Mouse (Mus musculus) embryonic facial prominence, embryonic 14.5 days (tissue): ENCODE data around the gene Rab8b. TPM values are rescaled to one million over a fixed set of nuclear protein-coding genes. Genes with fewer than 3 reads are reported as not detected.
"Not testable (repeated sequence)": the region's sequence is repeated elsewhere in the genome, so short reads cannot be mapped to it uniquely, and the experiment has no call there.

Experiments used
- ATAC-seq: fragments of 200-750 bp; cut with Nextera tagmentation; 2 replicates; pipeline ENCODE4 v1.8.0; 2017; ENCODE audit warnings: low read depth, moderate number of reproducible peaks, moderate TSS enrichment
- DNase-seq: peaks from one replicate; pipeline ENCODE4 v3.0.0-alpha.2; 2015; ENCODE audit warnings: low spot score
- H3K27ac ChIP-seq: fragments of 300-500 bp; sonication (generic); replicated peaks from 2 replicates; pipeline ENCODE4 v1.5.1; 2014; ENCODE audit warnings: low read depth, mild to moderate bottlenecking, low read length, moderate library complexity
- H3K27me3 ChIP-seq: fragments of 300-500 bp; sonication (generic); replicated peaks from 2 replicates; pipeline ENCODE4 v1.6.1; 2014; ENCODE audit warnings: low read length; ENCODE audit not compliant: control insufficient read depth, insufficient read depth
- H3K36me3 ChIP-seq: fragments of 300-500 bp; sonication (generic); 2 replicates; pipeline ENCODE4 v1.6.1; 2014; ENCODE audit warnings: low read length, mixed read lengths; ENCODE audit not compliant: control insufficient read depth, insufficient read depth
- H3K4me1 ChIP-seq: fragments of 300-500 bp; sonication (generic); 2 replicates; pipeline ENCODE4 v1.6.1; 2014; ENCODE audit warnings: antibody characterized with exemption, low read length; ENCODE audit not compliant: control insufficient read depth, insufficient read depth
- H3K4me2 ChIP-seq: fragments of 300-500 bp; sonication (generic); 2 replicates; pipeline ENCODE4 v1.6.1; 2014; ENCODE audit warnings: low read depth, mild to moderate bottlenecking, low read length, moderate library complexity, mixed read lengths
- H3K4me3 ChIP-seq: fragments of 300-500 bp; sonication (generic); 2 replicates; pipeline ENCODE4 v1.5.1; 2014; ENCODE audit warnings: low read depth, mild to moderate bottlenecking, low read length
- H3K9ac ChIP-seq: fragments of 300-500 bp; sonication (generic); 2 replicates; pipeline ENCODE4 v1.6.1; 2014; ENCODE audit warnings: low read depth, mild to moderate bottlenecking, low read length, moderate library complexity, mixed read lengths
- H3K9me3 ChIP-seq: fragments of 300-500 bp; sonication (generic); 2 replicates; pipeline ENCODE4 v1.6.1; 2016; ENCODE audit warnings: low read length; ENCODE audit not compliant: control insufficient read depth
- WGBS: fragments of 180-500 bp; shearing (Covaris S2); extraction: QIAGEN DNeasy Blood & Tissue Kit; methylation state at CpG from one replicate; pipeline ENCODE4 v1.1.7; 2014; 5-methylcytosine and 5-hydroxymethylcytosine counted together
- polyA plus RNA-seq: library from polyadenylated mRNA; unstranded; fragments of >200 nt; fragmentation: Nextera tagmentation; extraction: Ambion mirVana; gene quantifications from 2 replicates; pipeline ENCODE4 v1.2.1, GENCODE M21; 2014

Gene Rab8b
- polyA plus RNA-seq, 1 experiment from 2014 or later = 15.9 TPM

GRCm38 (mm10) chr9:66913254-66913934, 6.1 kb downstream of the Rab8b start:
- not testable (repeated sequence) for ATAC-seq, H3K9ac ChIP-seq, H3K9me3 ChIP-seq, H3K27me3 ChIP-seq, H3K4me3 ChIP-seq, DNase-seq, H3K27ac ChIP-seq, H3K4me2 ChIP-seq, H3K36me3 ChIP-seq
- WGBS = 91% methylated on average over 5 of the region's 5 CpGs
- H3K4me1 ChIP-seq = peaks cover 15% of the 10 kb centered on the region

- DNase-seq (no peak), ATAC-seq (no peak)
- no peak overlapping the region for H3K9ac ChIP-seq
- H3K27ac ChIP-seq = no peak overlapping the region
- H3K4me1 ChIP-seq = peaks cover 6% of the 10 kb centered on the region; the same call in 1 of the 2 replicates
- no peak overlapping the region for H3K4me2 ChIP-seq
- no peaks in the 10 kb centered on the region for H3K27me3 ChIP-seq
- no peak overlapping the region for H3K4me3 ChIP-seq
- H3K9me3 ChIP-seq = no peaks in the 10 kb centered on the region
- no peaks in the 10 kb centered on the region for H3K36me3 ChIP-seq
These were observed 7.2 kb downstream of the Rab8b start for GRCm38 (mm10) chr9:66912304-66912703.

- no peaks in the 10 kb centered on the region for H3K9me3 ChIP-seq
- no peak overlapping the region for H3K9ac ChIP-seq
- no peak overlapping the region for H3K4me2 ChIP-seq
- WGBS = 88% methylated on average over 4 of the region's 5 CpGs
- DNase-seq = no peak
- H3K36me3 ChIP-seq = no peaks in the 10 kb centered on the region
- H3K27me3 ChIP-seq = no peaks in the 10 kb centered on the region
- H3K4me1 ChIP-seq = peaks cover 3% of the 10 kb centered on the region
- H3K4me3 ChIP-seq = no peak overlapping the region
- no peak overlapping the region for H3K27ac ChIP-seq
- ATAC-seq = no peak
These were observed 8.8 kb downstream of the Rab8b start for GRCm38 (mm10) chr9:66910677-66911076.

- Histone ChIP-seq H3K27ac (no peak overlapping the region), H3K4me3 (no peak overlapping the region), H3K27me3 (no peaks in the 10 kb centered on the region), H3K36me3 (no peaks in the 10 kb centered on the region), H3K4me1 (peaks cover 3% of the 10 kb centered on the region), H3K9ac (no peak overlapping the region), H3K4me2 (no peak overlapping the region), H3K9me3 (no peaks in the 10 kb centered on the region)
- WGBS = 73% methylated on average over 7 of the region's 7 CpGs
- DNase-seq = no peak
- no peak for ATAC-seq
These were observed 9.6 kb downstream of the Rab8b start for GRCm38 (mm10) chr9:66909922-66910321.

- H3K4me3 ChIP-seq = no peak overlapping the region
- H3K27ac ChIP-seq = peak overlapping the region; percentile 33; the same call in 1 of the 2 replicates
- H3K9me3 ChIP-seq = no peaks in the 10 kb centered on the region
- no peaks in the 10 kb centered on the region for H3K27me3 ChIP-seq
- H3K4me2 ChIP-seq = no peak overlapping the region
- 86% methylated on average over 5 of the region's 5 CpGs for WGBS
- no peaks in the 10 kb centered on the region for H3K36me3 ChIP-seq
- ATAC-seq = no peak
- no peak overlapping the region for H3K9ac ChIP-seq
- peaks cover 3% of the 10 kb centered on the region; the same call in 1 of the 2 replicates for H3K4me1 ChIP-seq
- no peak for DNase-seq
These were observed 11.6 kb downstream of the Rab8b start for GRCm38 (mm10) chr9:66907746-66908397.

GRCm38 (mm10) chr9:66907126-66907525, 12.4 kb downstream of the Rab8b start:
- H3K4me2 ChIP-seq = no peak overlapping the region
- no peak overlapping the region for H3K27ac ChIP-seq
- ATAC-seq (no peak), DNase-seq (no peak)
- no peak overlapping the region for H3K9ac ChIP-seq
- peaks cover 3% of the 10 kb centered on the region; the same call in 1 of the 2 replicates for H3K4me1 ChIP-seq
- H3K36me3 ChIP-seq = no peaks in the 10 kb centered on the region
- no peaks in the 10 kb centered on the region for H3K27me3 ChIP-seq
- no peaks in the 10 kb centered on the region for H3K9me3 ChIP-seq
- 88% methylated on average over 8 of the region's 8 CpGs for WGBS
- no peak overlapping the region for H3K4me3 ChIP-seq

GRCm38 (mm10) chr9:66905990-66906389, 13.5 kb downstream of the Rab8b start:
- WGBS = 54% methylated on average over 9 of the region's 9 CpGs
- H3K4me3 ChIP-seq = no peak overlapping the region
- H3K27me3 ChIP-seq = no peaks in the 10 kb centered on the region
- peak; percentile 93 for ATAC-seq
- H3K9ac ChIP-seq = no peak overlapping the region
- peak; percentile 86 for DNase-seq
- H3K4me2 ChIP-seq = no peak overlapping the region
- 0 out of 2 replicates have a peak overlapping the region, but pooled peaks have one; percentile 33 for H3K27ac ChIP-seq
- no peaks in the 10 kb centered on the region for H3K36me3 ChIP-seq
- H3K4me1 ChIP-seq = peaks cover 3% of the 10 kb centered on the region; the same call in 1 of the 2 replicates
- no peaks in the 10 kb centered on the region for H3K9me3 ChIP-seq

- Histone ChIP-seq H3K9ac (no peak overlapping the region), H3K4me2 (no peak overlapping the region), H3K9me3 (no peaks in the 10 kb centered on the region), H3K4me3 (no peak overlapping the region), H3K4me1 (no peaks in the 10 kb centered on the region), H3K27ac (no peak overlapping the region), H3K27me3 (no peaks in the 10 kb centered on the region), H3K36me3 (no peaks in the 10 kb centered on the region)
- ATAC-seq (no peak), DNase-seq (no peak)
- WGBS = 80% methylated on average over 4 of the region's 4 CpGs
These were observed 20.0 kb downstream of the Rab8b start for GRCm38 (mm10) chr9:66899526-66899925.

GRCm38 (mm10) chr9:66899072-66899471, 20.4 kb downstream of the Rab8b start:
- Histone ChIP-seq H3K4me3 (no peak overlapping the region), H3K27me3 (no peaks in the 10 kb centered on the region), H3K36me3 (no peaks in the 10 kb centered on the region), H3K27ac (no peak overlapping the region), H3K9me3 (no peaks in the 10 kb centered on the region), H3K4me1 (no peaks in the 10 kb centered on the region), H3K4me2 (no peak overlapping the region), H3K9ac (no peak overlapping the region)
- DNase-seq (no peak), ATAC-seq (no peak)
- 83% methylated on average over 2 of the region's 2 CpGs for WGBS
